Mouse (Mus musculus): ENCODE data around the gene Cit.
A peak's percentile ranks its signal among the peaks of the same experiment; 100 is the strongest.

Gene Cit

DNA sequence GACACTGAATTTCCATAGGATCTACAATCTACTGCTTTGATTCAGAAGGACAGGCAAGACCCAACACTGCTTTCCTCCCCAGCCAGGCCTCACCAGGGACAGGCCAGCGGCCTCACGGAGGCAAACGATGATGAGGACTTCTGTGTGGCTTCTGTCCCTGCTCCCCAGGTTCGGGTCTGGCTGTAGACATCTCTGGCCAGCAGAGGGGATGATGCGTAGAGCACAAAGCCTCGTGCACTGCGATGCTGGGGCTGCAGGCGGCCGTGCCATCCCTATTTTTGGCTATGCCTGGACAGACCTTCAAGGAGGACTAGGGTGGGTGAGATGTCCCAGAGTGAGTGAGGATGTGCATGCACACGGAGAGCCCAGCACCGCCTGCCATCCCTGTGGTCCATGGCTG, 169.2 kb downstream of the Cit start:
- no peak for DNase-seq

DNA sequence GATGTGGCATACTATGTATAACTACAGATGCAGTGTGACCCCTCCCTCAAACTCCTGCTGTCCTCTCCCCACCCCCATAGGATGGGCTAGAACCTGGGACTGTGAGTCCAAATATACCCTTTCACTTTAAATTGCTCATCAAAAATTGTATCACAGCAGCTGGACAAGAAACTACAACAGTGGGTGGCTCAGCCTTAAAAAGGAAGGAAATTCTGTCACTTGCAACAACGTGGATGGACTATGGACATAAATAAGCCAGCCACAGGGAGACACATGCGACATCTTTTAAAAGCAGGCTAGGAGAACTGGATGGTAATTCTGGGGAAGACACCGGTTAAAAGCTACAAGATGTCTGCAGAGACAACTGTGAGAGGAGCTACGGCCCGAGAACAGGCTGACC, 171.5 kb downstream of the Cit start:
- DNase-seq = no peak

DNA sequence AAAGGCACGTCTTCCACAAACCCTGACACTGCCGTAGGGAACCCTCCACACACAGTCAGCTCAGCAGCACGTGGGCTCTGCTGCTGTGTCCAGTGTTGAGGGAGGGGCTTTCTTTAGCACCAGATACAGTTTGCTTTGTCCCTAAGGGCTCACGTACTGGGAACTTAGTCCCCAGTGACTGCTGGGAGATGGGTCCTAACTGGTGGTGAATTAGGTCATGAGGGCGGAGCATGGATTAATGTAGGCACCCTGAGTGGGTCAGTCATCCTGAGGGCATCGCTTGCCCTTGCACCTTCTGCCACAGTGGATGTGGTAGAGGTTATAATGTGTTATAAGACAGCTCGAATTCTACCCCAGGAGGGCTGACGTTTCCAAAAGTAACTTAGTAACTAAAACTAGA, 172.3 kb downstream of the Cit start:
- DNase-seq = no peak

DNA sequence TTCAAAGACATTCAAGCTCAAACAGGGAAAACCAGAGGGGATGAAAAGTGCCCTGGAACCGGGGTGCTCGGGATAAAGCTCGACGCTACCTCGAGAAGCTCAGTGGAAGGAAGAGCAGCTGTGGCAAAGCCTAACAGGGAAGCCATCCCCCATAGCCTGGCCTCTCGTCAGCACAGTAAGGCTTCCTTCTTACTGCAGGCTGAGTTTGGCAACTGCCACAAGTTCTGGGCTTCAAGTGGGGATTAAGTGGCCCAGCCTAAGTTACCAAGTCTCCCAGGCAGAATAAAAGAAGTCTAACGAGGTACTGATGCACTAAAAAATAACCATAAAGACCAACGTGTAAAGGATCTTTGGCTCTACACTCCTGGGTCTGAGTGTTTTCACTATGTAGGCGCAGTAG, 173.1 kb downstream of the Cit start:
- DNase-seq = no peak

DNA sequence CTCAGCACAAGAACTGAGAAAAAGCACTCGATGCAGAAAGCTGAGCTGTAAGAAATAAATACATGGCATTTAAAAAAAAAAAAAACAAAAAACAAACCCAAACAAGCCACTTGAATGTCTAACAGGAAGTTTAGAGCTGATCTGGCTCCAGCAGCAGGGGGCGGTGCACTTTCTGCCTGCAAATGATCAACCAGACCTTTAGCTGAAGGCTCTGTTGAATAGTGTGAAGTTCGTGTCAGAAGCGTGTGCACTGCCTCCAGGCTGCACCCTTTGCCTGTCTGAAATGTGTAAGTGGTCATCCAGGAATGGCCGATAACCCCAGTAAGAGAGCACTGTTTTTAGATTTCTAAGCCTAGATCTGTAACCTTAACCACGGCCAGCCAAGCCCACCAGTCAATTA, 173.7 kb downstream of the Cit start:
- DNase-seq = peak; percentile 55

DNA sequence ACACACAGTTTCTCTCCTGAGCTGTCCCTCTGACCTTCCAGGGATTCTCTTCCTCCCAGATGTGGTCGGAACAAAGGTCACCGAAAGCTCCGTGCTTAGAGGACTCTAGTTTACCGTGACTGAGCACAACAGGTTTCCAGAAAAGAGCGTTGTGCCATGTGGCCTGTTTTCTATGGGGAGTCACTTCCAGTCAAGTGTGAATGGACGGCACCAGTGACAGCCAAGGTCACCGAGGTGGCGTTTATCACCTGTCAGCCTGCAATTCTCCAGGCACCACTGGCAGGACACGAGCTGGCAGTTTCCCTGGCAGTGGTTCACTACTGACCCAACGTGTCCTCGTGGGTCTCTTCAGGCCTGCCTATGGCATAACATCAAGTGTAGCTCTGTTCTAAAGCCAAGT, 174.3 kb downstream of the Cit start:
- DNase-seq = no peak

DNA sequence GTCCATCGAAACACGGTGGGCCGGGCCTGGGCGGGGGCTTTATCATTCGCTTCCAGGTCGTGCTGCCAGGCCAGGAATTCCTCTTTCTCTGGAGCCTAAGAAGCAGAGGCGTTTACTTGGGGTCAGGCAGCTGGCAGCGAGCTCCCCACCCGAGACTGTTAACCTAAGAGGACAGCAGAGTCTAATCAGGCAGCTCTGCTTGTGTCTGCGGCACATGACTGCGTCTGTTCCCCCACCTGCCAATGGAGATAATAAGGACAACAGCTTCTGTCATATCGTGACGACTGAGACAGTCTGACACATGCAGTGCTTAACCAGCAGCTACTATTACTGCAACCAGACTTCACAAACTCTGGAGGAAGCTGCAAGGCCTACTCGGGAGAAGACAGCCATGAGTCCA, 176.5 kb downstream of the Cit start:
- DNase-seq = no peak

DNA sequence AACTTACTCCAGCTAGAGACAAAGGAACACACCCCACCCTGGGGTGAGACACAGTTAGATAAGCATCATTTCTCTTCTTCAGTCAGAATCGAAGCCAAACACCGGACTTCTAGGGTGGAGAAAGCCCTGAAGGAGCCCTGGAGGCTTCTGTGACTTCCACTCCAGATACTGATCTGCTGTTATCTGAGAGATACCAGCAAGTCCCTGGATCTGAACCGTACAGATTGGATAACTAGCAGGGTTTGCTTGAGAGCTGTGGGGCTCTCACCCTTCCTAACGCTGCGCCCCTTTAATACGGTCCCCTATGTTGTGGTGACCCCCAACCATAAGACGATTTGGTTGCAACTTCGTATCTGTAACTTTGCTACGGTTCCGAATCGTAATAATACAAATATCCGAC, 177.1 kb downstream of the Cit start:
- DNase-seq = no peak

DNA sequence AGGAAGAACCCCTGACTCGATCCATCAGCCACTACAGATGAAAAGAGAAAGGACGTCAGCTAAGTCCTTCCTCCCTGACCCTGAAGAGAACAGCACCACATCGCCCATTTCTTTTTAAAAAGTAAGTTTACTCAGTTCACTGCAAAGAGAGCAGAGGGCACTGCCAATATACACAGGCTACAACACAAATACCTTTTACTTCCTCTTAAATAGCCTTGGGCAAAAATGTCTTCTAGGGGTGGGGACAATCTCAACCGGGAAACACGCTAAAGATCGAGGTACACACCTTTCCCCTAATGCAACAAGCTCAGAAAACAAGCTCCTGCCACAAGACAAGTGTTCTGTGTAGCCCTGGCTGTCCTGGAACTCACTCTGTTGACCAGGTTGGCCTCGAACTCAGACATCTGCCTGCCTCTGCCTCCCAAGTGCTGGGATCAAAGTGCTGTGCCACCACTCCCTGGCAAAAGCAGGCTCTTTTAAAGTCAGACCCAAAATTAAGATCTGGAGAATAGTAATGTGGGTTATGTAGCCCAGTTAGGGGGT, 177.7 kb downstream of the Cit start:
- no peak for DNase-seq

DNA sequence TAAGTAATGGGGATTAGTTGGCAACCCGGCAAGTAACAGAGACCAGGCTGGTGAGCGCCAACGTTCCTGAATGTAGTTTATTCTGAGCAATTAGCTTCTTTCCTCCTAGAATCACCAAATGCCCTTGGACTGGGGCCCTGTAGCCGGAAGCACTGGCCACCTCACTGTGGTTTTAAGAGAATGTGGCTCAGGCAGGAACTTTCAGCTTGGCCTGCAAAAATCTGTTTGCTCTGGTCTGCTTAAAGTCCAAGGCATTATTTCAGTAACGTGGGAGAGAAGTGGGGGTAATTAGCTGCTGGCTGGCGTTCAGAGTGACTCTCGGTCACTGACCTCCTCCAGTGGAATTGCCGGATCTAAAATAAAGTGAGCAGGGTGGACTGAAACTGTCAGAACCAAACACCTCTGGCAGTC, 178.2 kb downstream of the Cit start:
- DNase-seq = peak; percentile 21

DNA sequence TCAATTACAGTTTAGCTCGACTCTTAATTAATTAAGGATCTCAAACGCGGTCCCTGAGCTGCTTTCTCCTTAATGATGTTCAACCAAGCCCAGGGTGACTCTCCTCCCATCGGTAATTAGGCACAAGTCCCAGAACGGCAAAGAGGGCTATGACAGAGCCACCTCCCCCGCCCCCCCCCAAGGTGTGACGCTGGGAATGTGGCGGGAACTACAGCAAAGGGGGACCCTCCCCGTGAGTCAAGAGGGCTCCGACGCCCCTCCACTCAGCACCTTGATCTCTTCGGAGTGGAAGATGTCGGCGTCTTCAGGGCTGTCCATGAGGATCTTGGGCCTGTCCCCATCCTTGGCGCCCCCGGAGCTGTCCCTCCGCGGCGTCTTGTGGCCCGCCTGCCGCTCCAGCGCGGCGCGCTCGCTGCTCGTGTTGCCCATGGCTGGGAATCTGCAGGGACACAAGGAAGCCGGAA, 178.8 kb downstream of the Cit start:
- DNase-seq = no peak

DNA sequence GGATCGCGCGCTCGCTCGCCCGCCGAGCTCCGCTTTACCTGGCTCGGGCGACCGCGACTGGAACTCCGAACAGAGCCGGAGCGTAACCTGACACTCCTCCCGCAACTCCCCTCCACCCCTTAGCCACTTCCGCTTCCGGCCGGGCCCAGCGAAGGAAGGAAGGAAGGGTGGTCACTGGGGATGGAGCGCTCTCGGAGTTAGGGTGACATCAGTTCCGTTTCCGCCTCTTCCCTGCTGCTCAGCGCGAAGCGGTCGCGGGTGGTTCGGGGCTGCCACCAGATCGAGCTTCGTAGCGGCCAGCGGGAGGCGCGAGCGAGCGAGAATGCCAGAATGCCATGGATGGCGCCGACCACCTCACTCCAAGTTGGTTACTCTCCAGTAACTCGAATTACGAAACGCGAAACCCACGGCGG, 179.3 kb downstream of the Cit start, which contains the start of gene Prkab1:
Gene Prkab1, minus strand, starts transcription at position 182 of the 413 bp plus-strand sequence.
- peak; percentile 96 for DNase-seq

DNA sequence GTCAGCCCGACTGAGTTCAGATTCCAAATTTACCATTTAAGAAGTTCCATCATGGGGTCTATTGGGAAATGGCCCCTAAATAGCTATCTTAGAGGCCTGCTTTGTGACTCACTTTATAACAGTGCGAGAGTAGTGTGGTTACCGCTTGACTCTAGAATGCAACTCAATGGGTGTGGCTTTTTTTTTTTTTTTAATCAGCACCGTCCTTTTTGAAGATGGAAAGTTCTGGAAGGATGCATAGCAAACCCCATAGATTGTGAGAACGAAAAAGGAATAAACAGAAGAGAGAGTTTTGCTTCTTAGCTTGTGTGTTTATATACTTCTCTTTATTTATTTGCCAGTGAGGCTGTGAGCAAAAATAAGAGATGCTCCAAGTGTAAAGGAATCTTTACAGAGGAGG, 181.0 kb downstream of the Cit start:
- DNase-seq = no peak

DNA sequence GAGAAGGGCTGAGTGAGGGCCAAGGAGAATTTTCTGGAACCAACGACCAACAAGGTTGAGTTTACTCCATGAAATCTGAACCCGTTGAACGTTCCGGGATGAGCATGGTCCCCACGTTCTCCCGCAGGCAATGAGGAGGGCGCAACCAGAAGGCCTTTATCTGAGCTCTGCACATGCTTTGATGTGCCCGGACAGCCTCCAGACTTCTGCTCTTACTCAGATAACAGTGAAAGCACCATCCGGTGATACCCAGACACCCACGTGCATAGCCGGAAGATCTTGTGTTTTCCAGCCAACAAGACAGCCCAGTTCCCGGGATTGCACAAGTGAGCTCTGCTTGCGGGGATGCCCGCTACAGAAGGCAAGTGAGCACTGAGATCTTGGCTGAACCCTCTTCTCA, 181.5 kb downstream of the Cit start:
- no peak for DNase-seq

DNA sequence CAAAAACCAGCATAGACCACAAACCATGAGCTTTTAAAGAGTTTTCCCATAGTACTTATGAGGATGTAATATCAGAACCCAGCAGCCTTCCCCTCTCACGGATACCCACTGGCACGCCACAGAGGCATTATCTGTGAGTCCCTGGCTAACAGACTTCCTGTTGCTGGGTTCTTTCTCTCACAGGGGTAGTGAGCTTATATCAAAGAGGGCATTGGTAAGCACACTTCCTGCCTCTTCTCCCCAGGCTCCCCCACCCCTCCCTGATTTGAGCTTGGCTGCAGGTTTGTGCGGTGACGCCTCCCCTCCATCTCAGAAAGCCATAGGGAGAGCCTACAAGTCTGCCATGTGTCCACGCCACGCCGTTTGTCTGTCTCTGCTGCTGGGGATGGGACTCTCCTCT, 184.0 kb downstream of the Cit start:
- no peak for DNase-seq

DNA sequence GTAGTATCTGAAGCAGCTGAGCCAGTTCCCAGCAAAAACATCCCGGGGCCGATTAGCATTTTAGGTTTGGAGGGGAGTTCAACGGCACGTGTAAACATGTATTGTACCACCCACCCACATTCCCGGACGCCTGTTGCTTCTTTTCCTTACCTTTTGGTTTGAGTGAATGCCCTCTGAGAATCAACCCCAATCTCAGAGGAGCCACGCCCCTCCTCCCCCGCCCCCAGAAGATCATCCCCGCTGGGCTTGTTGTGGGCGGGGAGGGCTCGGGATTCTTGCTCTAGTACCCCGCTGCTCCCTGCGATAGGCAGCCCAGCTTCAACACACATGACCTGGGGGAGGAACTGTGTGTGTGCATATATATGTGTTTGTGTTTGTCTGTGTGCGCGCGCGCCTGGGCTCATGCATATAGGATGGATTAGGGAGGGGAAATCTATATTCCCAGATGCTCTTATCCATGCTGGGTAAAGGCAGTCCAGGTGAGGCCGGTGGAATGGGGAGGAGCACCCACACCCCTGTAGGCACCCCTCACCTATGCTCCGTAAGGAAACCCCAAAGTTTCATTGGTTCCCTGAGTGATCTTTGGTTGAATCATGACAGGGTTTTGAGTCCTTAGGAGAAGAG, 185.6 kb downstream of the Cit start:
- DNase-seq = no peak

DNA sequence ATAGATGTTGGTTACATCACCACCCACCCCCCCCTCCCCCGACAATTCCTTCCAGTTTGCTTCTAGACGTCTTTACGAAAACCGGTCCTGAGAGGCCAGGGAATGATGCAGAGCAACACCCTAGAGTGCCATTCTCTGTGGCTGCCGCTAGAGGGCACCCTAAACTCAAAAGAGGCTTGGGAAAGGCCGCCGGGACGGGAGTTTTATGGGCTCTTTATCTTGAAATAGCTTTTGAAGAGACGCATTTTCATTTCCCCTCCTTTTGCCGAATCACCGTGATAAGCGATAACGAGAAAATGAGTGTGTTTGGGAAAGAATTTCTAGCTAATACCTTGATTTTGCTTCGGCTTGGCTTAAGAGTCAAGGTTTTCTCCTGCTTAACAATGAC, 186.1 kb downstream of the Cit start:
- peak; percentile 75 for DNase-seq

DNA sequence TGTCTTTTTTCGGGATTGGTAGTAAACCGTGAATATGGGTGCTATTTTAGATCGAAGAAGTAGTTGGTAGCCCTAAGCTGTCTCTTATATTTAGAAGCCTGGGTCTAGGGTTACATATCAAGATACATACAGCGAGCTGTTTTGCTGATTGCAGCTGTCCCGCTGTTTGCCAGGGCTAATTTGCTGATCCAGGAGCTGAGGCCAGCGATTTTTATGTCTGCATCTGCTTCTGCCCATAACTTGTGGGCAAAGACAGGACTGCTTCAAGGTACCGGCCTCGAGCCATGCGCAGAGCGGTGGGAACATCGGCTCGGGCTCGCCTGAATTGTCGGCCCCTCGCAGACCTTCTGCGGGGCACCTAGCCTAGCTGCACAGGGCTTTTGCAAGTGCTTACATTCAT, 191.4 kb downstream of the Cit start:
- no peak for DNase-seq

DNA sequence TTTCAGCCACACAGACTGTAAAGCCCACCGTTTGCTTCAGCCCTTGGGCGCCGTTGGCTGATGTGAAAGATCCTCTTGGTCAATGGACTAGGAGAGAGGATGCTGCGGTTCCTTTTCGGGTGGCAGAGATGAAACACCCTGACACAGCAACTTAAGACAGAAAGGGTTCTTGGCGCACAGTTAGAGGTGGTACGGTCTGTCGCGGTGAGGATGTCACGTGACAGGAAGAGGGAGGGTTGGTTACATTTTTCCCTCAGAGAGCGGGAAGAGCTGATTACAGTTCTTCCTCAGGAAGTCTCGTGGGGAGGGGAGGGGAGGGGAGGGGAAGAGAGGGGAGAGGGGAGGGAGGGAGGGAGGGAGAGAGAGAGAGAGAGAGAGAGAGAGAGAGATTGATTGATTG, 192.7 kb downstream of the Cit start:
- DNase-seq = no peak

DNA sequence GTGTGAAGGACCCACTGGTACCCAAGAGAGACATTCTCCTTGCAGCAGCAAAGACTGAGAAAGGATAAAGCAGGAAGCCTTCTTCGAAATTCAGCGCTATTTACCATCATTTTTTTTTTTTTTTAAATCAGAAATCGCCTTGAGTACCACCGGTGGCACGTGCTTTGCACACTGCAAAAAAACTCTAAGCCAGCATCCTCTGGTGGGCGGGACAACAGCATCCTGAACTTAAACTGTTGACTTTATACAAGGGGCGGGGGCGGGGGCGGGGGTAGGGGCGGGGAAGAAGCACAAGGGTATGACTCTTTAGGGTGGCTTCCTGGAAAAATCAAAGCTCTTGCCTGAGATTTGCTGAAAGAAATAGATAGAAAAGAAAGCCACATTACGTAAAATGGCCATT, 194.6 kb downstream of the Cit start:
- no peak for DNase-seq

DNA sequence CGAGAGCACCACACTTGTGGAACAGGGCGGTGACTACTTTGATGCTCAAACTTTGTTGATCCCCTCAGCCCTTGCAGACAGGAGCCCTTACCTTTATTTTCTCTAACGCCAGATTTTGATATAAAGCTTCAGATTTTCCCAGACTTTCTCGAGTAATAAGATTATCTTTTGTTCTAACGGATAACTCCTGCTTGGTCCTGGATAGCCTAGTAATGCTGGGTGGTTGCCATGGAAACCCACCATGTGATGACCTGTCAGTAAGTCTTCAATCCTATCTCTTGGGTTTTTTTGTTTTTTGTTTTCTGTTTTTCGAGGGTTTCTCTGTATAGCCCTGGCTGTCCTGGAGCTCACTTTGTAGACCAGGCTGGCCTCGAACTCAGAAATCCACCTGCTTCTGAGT, 197.2 kb downstream of the Cit start:
- DNase-seq = no peak

DNA sequence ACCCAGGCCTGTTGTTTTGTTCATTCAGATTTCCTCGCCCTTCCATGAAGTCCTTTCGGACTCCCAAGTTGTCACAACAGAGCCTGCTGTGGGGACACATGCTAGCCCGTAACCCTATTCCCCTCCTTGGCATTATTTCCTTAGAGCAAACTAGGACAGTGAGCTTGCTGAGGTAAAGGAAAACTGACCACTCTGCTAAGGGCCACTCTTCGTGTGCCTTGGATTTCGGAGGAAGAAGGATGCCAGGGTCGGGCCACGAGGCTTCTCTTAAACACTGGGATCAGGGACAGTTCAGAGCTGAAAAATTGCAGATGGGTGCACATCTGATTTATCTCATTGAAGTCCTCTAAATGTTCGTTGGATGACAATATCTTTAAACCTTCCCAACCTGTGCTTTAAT, 200.5 kb downstream of the Cit start:
- DNase-seq = no peak

DNA sequence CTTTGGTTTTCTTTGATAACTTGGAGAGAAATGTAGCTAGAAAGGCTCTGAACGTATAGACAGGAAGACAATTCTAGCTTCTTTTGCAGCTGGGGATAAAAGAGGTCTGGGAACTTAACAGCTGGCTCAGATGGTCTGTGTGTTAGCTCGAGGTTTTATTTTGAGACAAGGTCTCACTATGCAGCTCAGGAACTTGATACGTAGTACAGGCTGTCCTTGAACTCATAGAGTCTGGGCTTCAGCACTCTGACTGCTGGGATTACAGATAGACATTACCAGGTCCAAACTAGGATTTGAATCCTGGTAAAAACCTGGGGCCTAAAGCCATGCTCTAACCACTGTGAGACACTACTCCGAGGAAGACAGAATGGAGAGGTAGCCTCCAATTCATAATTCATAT, 201.2 kb downstream of the Cit start:
- no peak for DNase-seq

DNA sequence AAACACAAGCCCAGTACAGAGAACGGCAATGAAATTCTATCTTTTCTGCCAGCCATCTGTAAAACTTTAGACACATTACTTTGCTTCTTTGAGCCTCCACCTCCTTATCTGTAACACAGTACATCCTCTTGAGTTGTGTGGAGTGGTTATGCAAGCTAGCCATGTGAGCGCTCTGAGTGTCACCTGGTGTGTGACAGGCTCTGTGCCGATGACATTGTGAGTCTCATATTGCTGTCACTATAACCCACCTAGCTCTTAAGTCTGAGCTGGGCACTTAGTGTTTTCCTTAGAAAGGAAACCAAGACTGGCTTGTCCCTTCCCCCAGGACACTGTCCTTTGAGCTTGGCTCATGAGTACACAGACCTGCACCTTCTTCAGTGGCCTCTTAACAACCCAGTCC, 203.2 kb downstream of the Cit start:
- no peak for DNase-seq

DNA sequence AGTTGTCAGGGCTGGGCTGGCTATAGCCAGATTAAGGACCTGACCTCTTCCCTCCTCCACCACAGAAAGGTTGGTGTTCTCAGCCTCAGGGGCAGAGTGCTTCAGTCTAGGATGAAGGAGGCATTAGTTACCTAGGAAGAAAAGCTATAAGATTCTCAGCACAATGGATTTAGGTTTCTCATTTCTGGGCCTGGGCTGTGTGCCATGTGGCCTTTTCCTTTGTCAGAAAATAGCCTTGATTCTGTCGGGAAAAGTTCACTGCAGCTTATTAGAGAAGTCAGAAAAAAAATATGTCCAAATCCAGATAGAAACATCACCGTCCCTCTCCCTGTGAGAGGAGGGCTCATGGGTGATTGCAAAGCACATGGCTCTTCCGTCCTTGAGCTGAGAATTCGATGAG, 204.7 kb downstream of the Cit start:
- no peak for DNase-seq
